Mouse (Mus musculus) intestine, embryonic 16.5 days (tissue): ENCODE results near the gene Lyz1. TPM values are rescaled to one million over a fixed set of nuclear protein-coding genes. Genes with fewer than 3 reads are reported as not detected.
A peak's percentile ranks its signal among the peaks of the same experiment; 100 is the strongest.

ENCODE experiments used
- ATAC-seq: fragments of 200-750 bp; cut with Nextera tagmentation; 2 replicates; pipeline ENCODE4 v1.8.0; 2017; ENCODE audit warnings: moderate TSS enrichment, moderate library complexity
- H3K27ac ChIP-seq: fragments of 300-500 bp; sonication (generic); 2 replicates; pipeline ENCODE4 v1.5.1; 2014; ENCODE audit warnings: mild to moderate bottlenecking, low read length
- H3K27me3 ChIP-seq: fragments of 300-500 bp; sonication (generic); replicated peaks from 2 replicates; pipeline ENCODE4 v1.6.1; 2014; ENCODE audit warnings: low read length, control low read depth, mixed read lengths; ENCODE audit not compliant: control insufficient read depth, insufficient read depth
- H3K36me3 ChIP-seq: fragments of 300-500 bp; sonication (generic); 2 replicates; pipeline ENCODE4 v1.6.1; 2014; ENCODE audit warnings: low read length, control low read depth; ENCODE audit not compliant: control insufficient read depth, insufficient read depth
- H3K4me1 ChIP-seq: fragments of 300-500 bp; sonication (generic); 2 replicates; pipeline ENCODE4 v1.6.1; 2014; ENCODE audit warnings: low read length, control low read depth, mixed read lengths; ENCODE audit not compliant: control insufficient read depth, insufficient read depth
- H3K4me2 ChIP-seq: fragments of 300-500 bp; sonication (generic); 2 replicates; pipeline ENCODE4 v1.6.1; 2014; ENCODE audit warnings: low read depth, low read length, control low read depth
- H3K4me3 ChIP-seq: fragments of 300-500 bp; sonication (generic); 2 replicates; pipeline ENCODE4 v1.5.1; 2014; ENCODE audit warnings: mild to moderate bottlenecking, low read length
- H3K9ac ChIP-seq: fragments of 300-500 bp; sonication (generic); 2 replicates; pipeline ENCODE4 v1.6.1; 2014; ENCODE audit warnings: low read depth, low read length
- H3K9me3 ChIP-seq: fragments of 300-500 bp; sonication (generic); 2 replicates; pipeline ENCODE4 v1.6.1; 2016; ENCODE audit warnings: low read length, control low read depth; ENCODE audit not compliant: control insufficient read depth
- WGBS: fragments of 180-500 bp; shearing (Covaris S2); extraction: QIAGEN DNeasy Blood & Tissue Kit; methylation state at CpG from one replicate; pipeline ENCODE4 v1.1.7; 2014; 5-methylcytosine and 5-hydroxymethylcytosine counted together
- polyA plus RNA-seq: library from polyadenylated mRNA; unstranded; fragments of >200 nt; fragmentation: Nextera tagmentation; extraction: Ambion mirVana; gene quantifications from 2 replicates; pipeline ENCODE4 v1.2.1, GENCODE M21; 2015

Lyz1 gene
- polyA plus RNA-seq: 17.3 and 17.7 TPM in 2 replicates

DNA sequence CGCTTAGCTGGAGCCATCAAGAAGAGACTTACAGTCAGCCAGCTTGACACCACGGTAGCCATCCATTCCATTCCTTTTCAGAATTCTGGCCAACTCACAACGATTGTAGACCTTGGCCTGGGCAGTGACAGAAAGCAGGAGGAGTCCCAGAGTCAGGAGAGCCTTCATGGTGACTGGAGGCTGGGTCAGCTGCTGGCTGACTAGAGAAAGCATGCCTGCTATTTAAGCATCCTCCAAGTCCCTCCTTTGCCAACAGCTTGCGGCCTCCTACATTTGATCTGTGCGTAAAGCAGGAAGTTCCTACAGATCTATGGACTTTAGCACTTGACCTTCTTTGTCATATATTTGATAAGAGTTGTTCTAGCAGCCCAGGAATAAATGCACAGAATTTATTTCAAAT, at the start of gene Lyz1:
Lyz1 (minus strand) TSS at position 198 of the 400 bp plus-strand sequence.
- H3K4me2 ChIP-seq: no peak within 1 kb of the TSS
- no peak within 1 kb of the TSS for H3K4me3 ChIP-seq
- H3K9me3 ChIP-seq: no peaks in the 10 kb centered on the region
- H3K9ac ChIP-seq: no peak within 1 kb of the TSS
- no peak within 1 kb of the TSS for H3K27ac ChIP-seq
- WGBS: 61% methylated on average over 5 of the region's 5 CpGs
- no peaks in the 10 kb centered on the region for H3K27me3 ChIP-seq
- no peaks in the 10 kb centered on the region for H3K4me1 ChIP-seq
- no peaks in the 10 kb centered on the region for H3K36me3 ChIP-seq
- peak; percentile 63 for ATAC-seq

DNA sequence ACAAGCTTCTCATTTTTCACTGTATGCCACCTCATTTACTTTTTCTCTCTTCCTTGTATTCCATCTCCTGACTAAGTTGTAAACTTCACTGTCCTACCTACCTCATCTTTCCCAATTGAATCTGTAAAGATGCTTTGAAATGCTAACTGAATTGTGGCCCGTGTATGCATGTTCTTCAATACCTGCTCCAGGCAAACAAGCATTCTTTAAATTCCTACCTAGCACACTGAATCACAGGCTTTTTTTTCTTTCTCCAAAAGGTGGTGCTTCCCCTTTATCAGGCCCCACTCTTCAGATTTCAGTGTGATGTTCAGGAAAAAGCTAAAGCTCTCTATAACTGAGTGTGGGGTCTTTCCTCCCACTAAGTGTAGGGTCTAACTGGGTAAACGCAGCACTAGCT, 49.7 kb upstream of the Lyz1 start:
- Histone ChIP-seq H3K27ac (no peak overlapping the region), H3K27me3 (no peaks in the 10 kb centered on the region), H3K9me3 (no peaks in the 10 kb centered on the region), H3K4me2 (no peak overlapping the region), H3K9ac (no peak overlapping the region), H3K4me1 (no peaks in the 10 kb centered on the region), H3K36me3 (no peaks in the 10 kb centered on the region), H3K4me3 (no peak overlapping the region)
- no peak for ATAC-seq
- 63% methylated on average over 2 of the region's 2 CpGs for WGBS

DNA sequence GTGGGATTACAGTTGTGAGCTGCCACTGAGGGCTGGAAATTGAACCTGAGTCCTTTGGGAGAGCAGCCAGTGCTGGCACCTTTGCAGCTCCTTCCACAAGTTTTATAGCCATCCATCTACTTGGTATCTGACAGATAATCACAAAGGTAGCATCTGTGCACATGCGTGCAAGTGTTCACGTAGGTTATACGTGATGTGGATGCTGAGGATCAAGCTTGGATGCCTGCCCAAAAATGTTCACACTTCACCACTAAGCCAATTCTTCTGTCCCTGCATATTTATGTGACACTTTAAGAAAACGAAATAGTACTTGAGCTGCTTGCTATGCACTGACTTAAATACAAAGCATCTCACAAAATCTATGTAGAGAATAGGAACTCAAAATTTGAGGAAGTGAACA, 48.4 kb upstream of the Lyz1 start:
- 71% methylated on average over 4 of the region's 4 CpGs for WGBS
- no peaks in the 10 kb centered on the region for H3K4me1 ChIP-seq
- H3K4me2 ChIP-seq: no peak overlapping the region
- H3K9ac ChIP-seq: no peak overlapping the region
- no peaks in the 10 kb centered on the region for H3K27me3 ChIP-seq
- H3K9me3 ChIP-seq: no peaks in the 10 kb centered on the region
- H3K27ac ChIP-seq: no peak overlapping the region
- ATAC-seq: no peak
- no peak overlapping the region for H3K4me3 ChIP-seq
- H3K36me3 ChIP-seq: no peaks in the 10 kb centered on the region

- Histone ChIP-seq H3K27ac (no peak overlapping the region), H3K4me2 (no peak overlapping the region), H3K27me3 (no peaks in the 10 kb centered on the region), H3K4me3 (no peak overlapping the region), H3K9me3 (no peaks in the 10 kb centered on the region), H3K4me1 (no peaks in the 10 kb centered on the region), H3K36me3 (no peaks in the 10 kb centered on the region), H3K9ac (no peak overlapping the region)
- WGBS: 74% methylated on average over 7 of the region's 7 CpGs
- no peak for ATAC-seq
Observed at GRCm38 (mm10) chr10:117339241-117339640, 46.6 kb upstream of the Lyz1 start.

- ATAC-seq: 0 out of 2 replicates have a peak, but pooled peaks have one; percentile 22
- H3K27ac ChIP-seq: no peak overlapping the region
Observed at GRCm38 (mm10) chr10:117337946-117338345, 45.3 kb upstream of the Lyz1 start.

DNA sequence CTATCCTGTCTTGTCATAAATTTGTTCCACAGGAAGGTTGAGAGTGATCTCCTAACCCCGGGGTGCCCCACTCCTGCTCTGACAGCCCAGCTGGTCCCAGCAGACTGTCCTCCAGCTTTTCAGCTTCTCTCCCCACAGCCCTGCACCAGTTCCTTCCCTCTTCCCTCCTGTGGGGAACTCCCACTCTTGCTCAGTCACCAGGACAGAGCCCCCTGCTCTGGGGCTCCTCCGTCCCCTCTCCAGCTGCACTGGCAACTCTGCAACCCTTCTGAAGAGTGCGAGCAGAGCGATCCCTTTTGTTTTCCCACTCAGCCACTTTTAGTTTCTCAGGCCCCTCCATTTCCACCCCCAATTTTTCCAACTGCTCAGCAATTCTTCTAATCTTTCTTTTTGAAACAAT, 43.0 kb upstream of the Lyz1 start:
- Histone ChIP-seq H3K36me3 (no peaks in the 10 kb centered on the region), H3K4me2 (no peak overlapping the region), H3K27me3 (no peaks in the 10 kb centered on the region), H3K4me1 (no peaks in the 10 kb centered on the region), H3K9ac (no peak overlapping the region), H3K27ac (no peak overlapping the region), H3K4me3 (no peak overlapping the region), H3K9me3 (no peaks in the 10 kb centered on the region)
- peak; percentile 32; the same call in 1 of the 2 replicates for ATAC-seq
- 37% methylated on average over 4 of the region's 4 CpGs for WGBS

More at GRCm38 (mm10) chr10:117337946-117338345, 45.3 kb upstream of the Lyz1 start:
- Histone ChIP-seq H3K27me3 (no peaks in the 10 kb centered on the region), H3K4me3 (no peak overlapping the region), H3K4me1 (no peaks in the 10 kb centered on the region), H3K9ac (no peak overlapping the region), H3K9me3 (no peaks in the 10 kb centered on the region), H3K36me3 (no peaks in the 10 kb centered on the region), H3K4me2 (no peak overlapping the region)

- H3K4me3 ChIP-seq: no peak overlapping the region
- H3K36me3 ChIP-seq: no peaks in the 10 kb centered on the region
- H3K9me3 ChIP-seq: no peaks in the 10 kb centered on the region
- no peak overlapping the region for H3K9ac ChIP-seq
- no peak overlapping the region for H3K4me2 ChIP-seq
- WGBS: 73% methylated on average over 5 of the region's 5 CpGs
- no peaks in the 10 kb centered on the region for H3K4me1 ChIP-seq
- H3K27ac ChIP-seq: no peak overlapping the region
- ATAC-seq: no peak
- no peaks in the 10 kb centered on the region for H3K27me3 ChIP-seq
Observed at GRCm38 (mm10) chr10:117330521-117330920, 37.9 kb upstream of the Lyz1 start.

GRCm38 (mm10) chr10:117323782-117324181, 31.1 kb upstream of the Lyz1 start:
- H3K9ac ChIP-seq: no peak overlapping the region

DNA sequence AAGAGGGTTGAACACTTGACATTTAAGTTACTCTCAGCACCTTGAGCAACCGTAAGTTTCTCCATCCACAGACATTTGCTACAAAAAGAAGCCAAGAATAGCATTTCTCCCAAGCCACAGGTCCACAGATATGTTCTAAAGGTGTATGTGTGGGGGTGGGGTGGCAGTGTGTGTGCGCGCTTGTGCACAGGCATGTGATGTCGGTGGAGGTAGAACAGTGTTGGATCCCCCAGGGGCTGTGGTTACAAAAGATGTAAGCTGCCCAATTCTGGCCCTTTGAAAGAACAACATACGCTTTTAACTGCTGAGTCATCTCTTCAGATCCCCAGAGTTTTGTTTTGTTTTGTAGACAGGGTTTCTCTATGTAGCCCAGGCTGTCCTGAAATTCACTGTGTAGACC, 30.0 kb upstream of the Lyz1 start:
- 94% methylated on average over 5 of the region's 5 CpGs for WGBS

More at GRCm38 (mm10) chr10:117323782-117324181, 31.1 kb upstream of the Lyz1 start:
- no peaks in the 10 kb centered on the region for H3K36me3 ChIP-seq
- 82% methylated on average over 7 of the region's 7 CpGs for WGBS
- H3K4me3 ChIP-seq: no peak overlapping the region
- ATAC-seq: no peak
- H3K4me2 ChIP-seq: no peak overlapping the region
- no peaks in the 10 kb centered on the region for H3K4me1 ChIP-seq
- no peak overlapping the region for H3K27ac ChIP-seq
- H3K9me3 ChIP-seq: no peaks in the 10 kb centered on the region
- no peaks in the 10 kb centered on the region for H3K27me3 ChIP-seq

DNA sequence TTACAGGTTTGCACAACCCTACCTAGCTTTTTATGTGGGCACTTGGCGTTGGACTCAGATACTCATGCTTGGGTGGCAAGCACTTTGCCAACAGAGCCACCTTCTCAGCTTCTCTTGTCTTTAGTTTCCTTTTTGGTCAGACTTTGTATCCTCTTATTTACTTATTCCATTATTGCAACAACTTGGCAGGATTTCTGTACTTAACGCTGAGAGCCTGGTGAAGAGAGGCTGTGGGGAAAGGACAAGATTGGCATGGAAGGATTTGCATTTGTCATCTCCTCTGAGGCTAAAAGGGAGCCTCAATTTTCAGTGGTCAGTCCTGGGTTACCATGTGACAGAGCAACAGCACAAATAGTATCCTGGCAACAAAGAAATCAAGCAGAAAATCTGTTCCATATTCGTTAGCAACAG, 27.9 kb upstream of the Lyz1 start:
- Histone ChIP-seq H3K27me3 (no peaks in the 10 kb centered on the region), H3K4me3 (no peak overlapping the region), H3K36me3 (no peaks in the 10 kb centered on the region), H3K9ac (no peak overlapping the region), H3K4me2 (no peak overlapping the region), H3K4me1 (no peaks in the 10 kb centered on the region), H3K9me3 (no peaks in the 10 kb centered on the region), H3K27ac (no peak overlapping the region)
- no peak for ATAC-seq
- 76% methylated on average over 3 of the region's 3 CpGs for WGBS

More for the DNA sequence above, 30.0 kb upstream of the Lyz1 start:
- ATAC-seq: no peak
- Histone ChIP-seq H3K4me2 (no peak overlapping the region), H3K9me3 (no peaks in the 10 kb centered on the region), H3K27ac (no peak overlapping the region), H3K27me3 (no peaks in the 10 kb centered on the region), H3K4me1 (no peaks in the 10 kb centered on the region), H3K4me3 (no peak overlapping the region), H3K9ac (no peak overlapping the region), H3K36me3 (no peaks in the 10 kb centered on the region)
